Mouse (Mus musculus) C2C12 (cell line): ENCODE measurements at regions not wholly inside any gene's neighbourhood (a gene's known extent, or its start where the extent isn't known, plus 50 kb on each side); places are given as distances from the start of the nearest gene placed in this dataset.

ENCODE experiments used
- CTCF ChIP-seq: IDR thresholded peaks from one replicate; pipeline ENCODE4 v1.5.1; 2011; ENCODE audit not compliant: control insufficient read depth, insufficient read depth, insufficient read length
- FOSL1 ChIP-seq: IDR thresholded peaks from one replicate; pipeline ENCODE4 v1.8.0; 2011; ENCODE audit warnings: mild to moderate bottlenecking, low read length; ENCODE audit not compliant: poor library complexity, insufficient read depth, severe bottlenecking
- MYOG ChIP-seq: IDR thresholded peaks from one replicate; pipeline ENCODE4 v1.6.1; 2011; ENCODE audit not compliant: control insufficient read depth, insufficient read length; ENCODE audit errors: extremely low read depth

DNA sequence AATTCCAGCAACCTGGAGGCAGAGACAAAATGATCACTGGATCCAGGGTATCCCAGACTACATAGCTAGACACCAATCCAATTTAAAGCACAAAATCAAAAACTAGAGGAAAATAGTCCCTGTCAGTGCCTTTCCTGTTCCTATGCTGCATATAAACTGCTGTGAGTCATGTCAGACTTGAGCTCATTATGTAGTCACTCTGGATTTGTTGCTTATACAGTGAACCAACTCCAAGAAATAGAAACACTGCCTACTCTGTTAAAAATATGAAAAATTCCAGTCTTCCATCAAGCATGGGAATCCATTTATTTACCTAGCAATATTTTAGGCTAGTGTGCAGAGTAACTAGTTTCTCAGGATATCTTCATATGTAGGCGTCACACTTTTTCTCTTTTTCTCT lies 59.5 kb upstream of the Prmt6 start:
- TF ChIP-seq CTCF (no peak), MYOG (no peak), FOSL1 (no peak)
